Mouse (Mus musculus): ENCODE data around the gene Asl. TPM values are rescaled to one million over a fixed set of nuclear protein-coding genes. Genes with fewer than 3 reads are reported as not detected.

The Asl gene
- 10 to 100 TPM; 22.5 to 32.0 TPM for total RNA-seq (2023)

DNA sequence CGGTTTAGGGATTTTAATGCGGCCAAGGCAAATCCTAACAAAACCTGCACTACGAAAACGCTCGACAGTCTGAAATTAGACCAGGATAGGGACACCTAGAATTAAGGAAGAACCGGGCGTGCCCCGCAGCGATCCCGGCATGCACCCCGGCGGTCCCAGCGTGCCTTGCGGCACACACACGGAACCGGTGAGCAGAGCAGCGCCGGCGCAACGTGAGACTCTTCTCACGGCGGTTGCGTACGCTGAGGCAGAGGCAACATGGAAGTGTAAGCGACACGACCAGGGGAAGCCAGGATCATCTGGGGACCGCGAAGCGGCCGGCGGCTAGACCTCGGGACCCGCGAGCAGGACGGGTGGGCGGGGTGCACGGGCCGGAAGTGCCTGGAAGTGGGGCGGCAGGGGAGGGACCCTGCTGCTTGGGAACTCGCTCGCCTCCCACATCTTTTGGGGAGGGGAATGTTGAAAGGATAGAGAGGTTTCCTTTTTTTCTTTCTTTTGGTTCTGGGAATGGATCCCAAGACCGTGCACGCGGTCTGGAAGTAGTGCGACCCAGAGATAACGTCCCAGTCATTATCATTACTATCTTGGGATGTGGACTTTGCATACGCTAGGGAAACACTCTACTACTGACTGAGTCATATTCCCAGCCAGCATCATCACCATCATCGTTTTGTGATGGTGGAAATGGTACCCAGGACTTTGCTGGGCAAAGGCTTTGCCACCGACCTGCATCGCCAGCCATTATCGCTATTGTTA lies at the start of gene Asl, which contains the start of gene Crcp:
Asl (minus strand) TSS at position 106 of the 756 bp plus-strand sequence.
Crcp (plus strand) TSS at position 149 of the 756 bp plus-strand sequence.

DNA sequence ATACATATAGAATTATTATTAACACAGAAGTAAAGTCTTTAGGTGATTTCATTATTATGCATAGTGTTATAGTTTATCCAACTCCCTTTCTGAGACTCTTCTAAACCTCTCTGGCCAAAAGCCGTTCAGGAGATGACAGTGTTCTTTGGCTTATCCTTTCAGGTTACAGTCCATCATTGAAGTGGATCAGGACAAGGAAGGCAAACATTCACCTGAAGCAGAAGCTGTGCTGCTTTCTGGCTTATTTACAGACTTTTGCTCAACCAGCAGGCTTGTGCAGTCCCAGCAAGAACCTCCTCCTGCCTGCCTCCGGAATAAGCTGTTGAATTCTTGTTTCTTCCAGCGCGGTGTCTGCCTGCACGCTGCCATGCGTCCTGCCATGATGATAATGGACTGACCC lies 44.0 kb upstream of the Asl start, which contains the start of gene Tpst1:
Tpst1 (plus strand) TSS at position 301 of the 400 bp plus-strand sequence.

DNA sequence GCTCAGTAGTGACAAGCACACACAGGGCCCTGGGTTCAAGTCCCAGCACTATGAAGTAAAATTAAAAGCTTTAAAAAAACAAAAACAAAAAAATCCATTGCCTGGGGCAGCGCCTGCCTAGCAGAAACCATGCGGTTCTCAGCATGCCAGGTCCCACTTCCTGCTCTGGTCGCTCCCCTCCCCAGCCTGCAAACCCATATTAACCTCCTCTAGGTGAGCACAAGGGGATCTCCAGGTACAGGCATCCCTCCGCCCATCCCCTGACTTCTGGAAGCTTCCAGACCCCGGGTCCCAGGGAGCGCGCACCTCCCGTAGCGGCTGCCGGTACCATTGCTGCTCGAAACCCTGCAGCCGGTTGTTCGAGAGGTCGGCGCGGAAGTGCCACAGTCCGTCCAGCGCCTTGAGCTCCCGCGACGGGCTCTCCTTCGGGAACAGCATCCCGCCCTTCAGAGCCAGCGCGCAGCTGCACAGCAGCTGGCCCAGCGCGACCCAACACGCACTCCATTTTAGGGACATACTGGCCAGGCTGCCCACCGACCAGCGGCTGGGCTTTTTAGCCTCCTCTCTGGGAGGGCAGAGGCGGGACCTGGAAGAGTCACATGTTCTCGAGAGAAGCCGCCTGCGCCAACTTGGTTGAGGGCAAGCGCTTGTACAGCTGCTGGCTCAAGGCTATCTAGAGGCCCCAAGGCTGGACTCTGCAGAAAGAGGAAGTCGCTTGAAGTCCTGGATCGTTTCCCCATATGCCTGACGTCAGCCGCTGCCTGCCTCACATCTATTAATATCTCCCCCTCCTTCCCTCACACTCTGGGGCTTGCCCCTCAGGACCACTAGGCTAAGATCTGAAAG lies 26.5 kb downstream of the Asl start, which contains the start of gene Gusb:
Gusb (minus strand) TSS at position 749 of the 846 bp plus-strand sequence.

Other genes starting within 250 kb of the Asl start
- gene Psph, start 241.8 kb downstream of the Asl start, total RNA-seq (2023): 10 to 100 TPM; 15.0 to 18.2 TPM
- 10 to 100 TPM; 23.9 to 25.2 TPM for gene Sumf2, start 182.3 kb downstream of the Asl start, total RNA-seq (2023)
- 100 to 1,000 TPM; 153 to 181 TPM for gene Chchd2, start 141.8 kb downstream of the Asl start, total RNA-seq (2023)
- gene Zbed5, start 133.5 kb downstream of the Asl start, total RNA-seq (2023): 1 to 10 TPM; 1.1 to 2.0 TPM
- gene Phkg1, start 130.7 kb downstream of the Asl start, total RNA-seq (2023): under 1 TPM; 0.39 to 0.76 TPM
- gene Nupr1l, start 120.7 kb downstream of the Asl start, total RNA-seq (2023): under 1 TPM; 0.41 to 0.70 TPM
- 10 to 100 TPM; 10.3 to 13.7 TPM for gene Vkorc1l1, start 87.3 kb downstream of the Asl start, total RNA-seq (2023)
- 10 to 100 TPM; 25.2 to 32.1 TPM for gene Gusb, start 26.2 kb downstream of the Asl start, total RNA-seq (2023)
- 10 to 100 TPM; 25.8 to 28.9 TPM for gene Crcp, start within 50 bp of the Asl start, total RNA-seq (2023)
- gene Tpst1, start 44.1 kb upstream of the Asl start, total RNA-seq (2023): 1 to 10 TPM; 3.7 TPM
- gene Kctd7, start 115.6 kb upstream of the Asl start, total RNA-seq (2023): 1 to 10 TPM; 2.4 to 3.9 TPM
- 10 to 100 TPM; 32.7 to 33.5 TPM for gene Rabgef1, start 142.6 kb upstream of the Asl start, total RNA-seq (2023)
- gene Tmem248, start 187.8 kb upstream of the Asl start, total RNA-seq (2023): 10 to 100 TPM; 48.2 to 80.5 TPM
- gene Sbds, start 226.3 kb upstream of the Asl start, total RNA-seq (2023): 10 to 100 TPM; 93.5 to 95.2 TPM
- 10 to 100 TPM; 26.1 to 30.2 TPM for gene Tyw1, start 226.4 kb upstream of the Asl start, total RNA-seq (2023)

All from T-cell, adult 66 days (primary cell).